23 mouse cellular contexts compared by ENCODE assay signal in genomic region chr2:77941944-77942343, GRCm38 (mm10).
"Had no signal": no experiment of that assay in that cellular context is flagged by ENCODE, and none has a peak within 500 bp of the region (broad histone marks: within the 10 kb centered on the region; RNA-seq: fewer than 3 reads in every experiment).

No protein-coding gene starts in this region.

- H3K36me3 ChIP-seq: heart, embryonic 10.5 days; hindbrain, embryonic 13.5 days; hindbrain, embryonic 15.5 days had no signal

- H3K4me3 ChIP-seq: heart, embryonic 10.5 days; heart, embryonic 12.5 days; hindbrain, embryonic 13.5 days; hindbrain, embryonic 15.5 days; layer of hippocampus, adult 2 months; left cerebral cortex, adult 2 months; limb, embryonic 13.5 days; limb, embryonic 15.5 days; liver, embryonic 12.5 days had no signal

- H3K9me3 ChIP-seq: heart, embryonic 10.5 days; heart, embryonic 12.5 days; hindbrain, embryonic 13.5 days; hindbrain, embryonic 15.5 days; limb, embryonic 13.5 days; limb, embryonic 15.5 days; liver, embryonic 12.5 days had no signal

- DNase-seq: gastrocnemius, postnatal 14 days; gastrocnemius, postnatal 36 days; heart, adult 18-20 months; heart, postnatal 14 days; heart, postnatal 36 days; kidney, adult 11 months; kidney, adult 2 months; kidney, adult 9 months; kidney, postnatal 10 days; kidney, postnatal 25 days; kidney, postnatal 4 days; left cerebral cortex, postnatal 4 days had no signal

- H3K9ac ChIP-seq: heart, embryonic 12.5 days; hindbrain, embryonic 13.5 days; hindbrain, embryonic 15.5 days; limb, embryonic 13.5 days; limb, embryonic 15.5 days; liver, embryonic 12.5 days; liver, embryonic 14.5 days had no signal

- H3K27me3 ChIP-seq: heart, embryonic 12.5 days; hindbrain, embryonic 13.5 days; hindbrain, embryonic 15.5 days; limb, embryonic 13.5 days; limb, embryonic 15.5 days; liver, embryonic 12.5 days had no signal

- H3K27ac ChIP-seq: heart, embryonic 10.5 days; hindbrain, embryonic 13.5 days; hindbrain, embryonic 15.5 days; hindbrain, postnatal 0 days; left cerebral cortex, adult 2 months; limb, embryonic 13.5 days; limb, embryonic 15.5 days; liver, embryonic 12.5 days; liver, embryonic 14.5 days had no signal
